Mouse (Mus musculus) kidney, adult 2 months (tissue): Measurements from ENCODE around the gene Plekha6.

Source experiments
- CTCF ChIP-seq: fragments of 200-500 bp; conservative IDR thresholded peaks from 2 replicates; pipeline ENCODE4 v1.5.1; 2011; ENCODE audit warnings: low read depth, mild to moderate bottlenecking, control low read depth, low read length, moderate library complexity, mixed read lengths; ENCODE audit not compliant: insufficient read depth, insufficient read length
- POLR2A ChIP-seq: fragments of 200-500 bp; IDR thresholded peaks from one replicate; pipeline ENCODE4 v1.6.1; 2011; ENCODE audit warnings: low read depth, low read length, control low read depth

DNA sequence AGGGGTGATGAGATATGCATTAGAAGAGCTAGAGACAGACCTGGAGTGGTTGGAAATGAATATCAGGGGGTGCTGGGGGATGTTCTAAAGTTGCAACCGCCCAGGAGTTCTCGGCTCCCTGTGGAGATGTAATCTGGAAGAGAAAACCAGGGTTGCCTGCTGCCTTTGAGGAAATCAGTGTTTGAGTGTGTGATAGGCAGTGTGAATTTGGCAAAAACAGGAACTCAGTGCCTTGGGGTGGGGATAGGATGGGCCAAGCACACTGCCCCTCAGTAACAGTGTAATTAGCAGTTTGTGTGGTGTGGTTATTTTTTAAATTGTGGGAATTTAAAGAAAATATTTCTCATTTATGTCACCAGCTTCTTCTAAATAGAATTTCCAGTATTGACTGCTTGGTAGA, 63.4 kb downstream of the Plekha6 start:
- no peak for TF ChIP-seq CTCF
- no peak for TF ChIP-seq POLR2A
